ENCODE assay signal across 11 mouse cellular contexts in genomic region chr2:93030101-93030500, GRCm38 (mm10). TPM values are rescaled to one million over a fixed set of nuclear protein-coding genes. Genes with fewer than 3 reads are reported as not detected.
DNase-seq lines count a peak whose midpoint lies in the region; ATAC-seq and TF ChIP-seq lines count a peak whose summit lies in the region.
"Had no signal": no experiment of that assay in that cellular context is flagged by ENCODE, and none has a peak within 500 bp of the region (broad histone marks: within the 10 kb centered on the region; RNA-seq: fewer than 3 reads in every experiment).

No protein-coding gene starts in this region.

- 0 out of 2 replicates have a peak overlapping the region, but pooled peaks have one; percentile 16 for H3K9ac ChIP-seq in lung, postnatal 0 days (replicated peaks; ENCODE audit: low read depth)

- H3K4me2 ChIP-seq in lung, postnatal 0 days (replicated peaks; ENCODE audit: low read depth, low read length): no peak overlapping the region

- no peaks in the 10 kb centered on the region for H3K36me3 ChIP-seq in lung, postnatal 0 days (ENCODE audit: insufficient read depth, low read length)

- TF ChIP-seq CTCF in lung, postnatal 0 days (IDR thresholded peaks at IDR 0.05): no peak
- TF ChIP-seq CTCF in lung, adult 2 months (IDR thresholded peaks at IDR 0.05; ENCODE audit: insufficient read depth, low read length): no peak

- intact Hi-C loops in left cerebral cortex, postnatal 25 days (cut with DNase I): no loop called here

- TF ChIP-seq POLR2A in lung, adult 2 months (IDR thresholded peaks at IDR 0.05; ENCODE audit: borderline replicate concordance, extremely low read depth, low read depth, low read length): no peak

- H3K4me1 ChIP-seq in lung, postnatal 0 days (ENCODE audit: insufficient read depth, low read depth, low read length): peaks cover 22% of the 10 kb centered on the region
- peaks cover 29% of the 10 kb centered on the region for H3K4me1 ChIP-seq in lung, adult 2 months (ENCODE audit: control insufficient read depth, insufficient read depth, low read length)

- peak overlapping the region; percentile 65; the same call in 1 of the 2 replicates for H3K27ac ChIP-seq in lung, postnatal 0 days (ENCODE audit: low read length)

- WGBS in lung, postnatal 0 days: 48% methylated on average over 6 of the region's 6 CpGs
- 38% methylated on average over 6 of the region's 6 CpGs for WGBS in lung, adult 2 months

- no peaks in the 10 kb centered on the region for H3K9me3 ChIP-seq in lung, postnatal 0 days (ENCODE audit: low read length)

- no peaks in the 10 kb centered on the region for H3K27me3 ChIP-seq in lung, postnatal 0 days (replicated peaks; ENCODE audit: insufficient read depth, low read length)

- no peak overlapping the region for H3K4me3 ChIP-seq in lung, postnatal 0 days (ENCODE audit: low read depth, low read length)
- H3K4me3 ChIP-seq in lung, adult 2 months (replicated peaks; ENCODE audit: extremely low read depth, low read depth, low read length): no peak overlapping the region

- no peak for TF ChIP-seq EP300 in lung, postnatal 0 days (IDR thresholded peaks at IDR 0.05)

- DNase-seq in adrenal gland, adult 2 months: peak; percentile 43
- DNase-seq in adrenal gland, adult 8-10 months: no peak
- DNase-seq in lung, postnatal 0 days (ENCODE audit: low spot score): no peak
- no peak for DNase-seq in lung, adult 2 months
- peak; percentile 85 to 92 for DNase-seq in cerebellum, postnatal 10 days
- peak; percentile 72 for DNase-seq in heart, postnatal 4 days
- DNase-seq in ovary, postnatal 36 days (ENCODE audit: low spot score): no peak
- no peak for DNase-seq in left cerebral cortex, postnatal 25 days (ENCODE audit: low spot score in 2 of 2)
- DNase-seq: kidney, adult 8-10 months; layer of hippocampus, adult 9-11 months; liver had no signal

- no peak for ATAC-seq in lung, postnatal 0 days

RNA-seq across cellular contexts. Expression of gene Prdm11, which starts 15.9 kb away (rescaled TPM):
- total RNA-seq in adrenal gland, adult 2 months (2021): 10 to 100 TPM; 36.4 to 52.4 TPM
- polyA plus RNA-seq in adrenal gland, adult 2 months (2012; rRNA removed): 38.3 and 39.8 TPM in 2 replicates
- 10 to 100 TPM; 49.7 to 97.8 (median 69.9) TPM for total RNA-seq in adrenal gland, adult 8-10 months (2022)
- 3.7 and 4.5 TPM in 2 replicates for polyA plus RNA-seq in lung, postnatal 0 days (2015; fragmentation: Nextera tagmentation; extraction: Ambion mirVana)
- 12.3 and 14.1 TPM in 2 replicates for polyA plus RNA-seq in lung, adult 2 months (2012; rRNA removed)
- total RNA-seq in heart, postnatal 4 days (2021): 10 to 100 TPM; 24.7 to 25.5 TPM
- total RNA-seq in left cerebral cortex, postnatal 25 days (2021): 10 to 100 TPM; 21.7 to 25.8 TPM

Comparison
In these comparisons a context has a peak if more than half of its experiments do, and no peak if none do; other contexts are left out.
1. DNase-seq: peak in adrenal gland, adult 2 months (single experiment), cerebellum, postnatal 10 days (2 of 2) and heart, postnatal 4 days (single experiment); none in adrenal gland, adult 8-10 months (single experiment), lung, postnatal 0 days (single experiment), lung, adult 2 months (single experiment), ovary, postnatal 36 days (single experiment) and left cerebral cortex, postnatal 25 days (0 of 2).